Mouse (Mus musculus): ENCODE measurements around the gene Gtpbp1.

DNA sequence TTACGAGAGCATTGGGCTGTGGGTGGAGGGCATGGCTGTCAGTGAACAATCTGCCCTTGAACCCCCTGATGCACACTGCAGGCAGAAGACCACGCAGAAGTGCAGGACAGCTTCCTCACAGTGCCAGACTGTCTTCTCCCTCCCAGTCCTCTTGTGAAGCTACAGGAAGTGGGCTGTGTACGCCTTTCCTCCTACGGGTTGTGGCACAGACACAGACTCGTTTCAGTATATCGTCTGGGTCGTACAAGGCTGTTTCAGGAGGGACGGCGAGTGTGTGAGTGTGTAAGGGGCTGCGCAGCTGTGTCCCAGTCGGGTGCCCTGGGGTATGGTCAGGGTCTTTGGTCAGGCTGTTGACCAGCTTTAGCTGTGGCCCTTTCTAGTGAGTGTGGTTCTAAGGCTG is 3.1 kb downstream of the Gtpbp1 start:
- TF ChIP-seq EP300 (optimal IDR thresholded peaks at IDR 0.05), result no peak
- TF ChIP-seq CTCF (IDR thresholded peaks at IDR 0.05; ENCODE audit: low read depth), result no peak
